Mouse (Mus musculus): ENCODE measurements at regions not wholly inside any gene's neighbourhood (a gene's known extent, or its start where the extent isn't known, plus 50 kb on each side); places are given as distances from the start of the nearest gene placed in this dataset.

DNA sequence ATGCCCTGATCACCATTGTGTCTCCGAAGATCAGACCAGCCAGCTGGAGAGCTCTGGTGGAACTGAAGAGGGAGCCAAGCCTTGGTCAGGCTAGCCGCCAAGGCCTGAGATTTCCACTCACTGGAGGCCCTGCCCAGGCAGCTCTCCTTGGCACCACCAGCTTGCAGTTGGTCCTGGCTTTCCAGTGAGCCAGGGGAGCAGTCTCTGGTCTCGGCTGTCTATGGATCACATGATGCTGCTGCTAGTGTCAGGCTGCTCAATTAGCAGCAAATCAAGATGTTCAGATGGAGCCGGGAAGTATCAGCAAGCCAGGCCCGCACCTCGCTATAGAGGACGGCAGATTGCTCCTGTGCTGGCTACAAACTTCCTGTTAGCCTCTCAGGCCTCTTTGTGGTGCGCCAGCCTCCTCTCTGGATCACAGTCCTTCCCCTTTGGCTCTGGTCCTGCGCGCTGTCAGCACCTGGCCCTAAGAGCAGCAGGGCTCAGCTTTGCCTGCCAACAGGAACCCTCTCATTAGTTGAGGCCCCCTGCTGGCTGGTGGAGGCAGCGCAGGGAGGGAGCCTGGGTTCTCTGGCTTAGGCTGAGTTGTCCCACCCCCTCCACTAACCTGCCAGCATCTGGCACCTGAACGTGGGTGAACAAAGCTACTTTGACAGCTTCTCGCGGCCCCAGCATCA lies 174.8 kb upstream of the Ntm start:
- DNase-seq (ENCODE audit: low spot score): peak; percentile 73
- peaks cover 25% of the 10 kb centered on the region for H3K27me3 ChIP-seq (ENCODE audit: low read depth, poor library complexity, severe bottlenecking)
- WGBS: 30% methylated on average over 14 of the region's 14 CpGs
- H3K27ac ChIP-seq (replicated peaks): peak overlapping the region; percentile 59
- no peaks in the 10 kb centered on the region for H3K36me3 ChIP-seq
- peaks cover 19% of the 10 kb centered on the region for H3K4me1 ChIP-seq
- H3K4me3 ChIP-seq: peak overlapping the region; percentile 18; the same call in 1 of the 2 replicates
- no peaks in the 10 kb centered on the region for H3K9me3 ChIP-seq (replicated peaks)

DNA sequence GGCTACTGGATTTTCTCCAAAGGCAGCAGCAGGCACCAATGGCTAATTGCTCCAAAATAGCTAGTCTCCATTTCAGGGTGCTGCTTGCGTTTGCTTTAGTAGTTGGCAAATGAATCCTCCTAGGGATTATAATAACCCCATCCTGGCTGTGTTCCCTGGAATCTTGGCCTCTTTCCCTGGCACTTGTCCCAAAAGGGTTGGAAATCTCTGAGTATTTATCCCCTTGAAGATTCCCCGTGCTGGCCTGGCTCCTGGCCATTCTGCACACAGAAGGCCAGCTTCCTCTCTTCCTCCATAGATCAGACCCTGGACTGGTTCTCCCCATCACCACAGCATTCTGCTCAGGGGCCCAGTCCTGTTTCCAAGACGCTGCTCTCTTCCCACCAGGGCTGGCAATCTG lies 177.2 kb upstream of the Ntm start:
- no peaks in the 10 kb centered on the region for H3K9me3 ChIP-seq (replicated peaks)
- H3K27me3 ChIP-seq (ENCODE audit: low read depth, poor library complexity, severe bottlenecking): peaks cover 22% of the 10 kb centered on the region
- H3K4me3 ChIP-seq: no peak overlapping the region
- no peak for DNase-seq (ENCODE audit: low spot score)
- 87% methylated on average over 3 of the region's 3 CpGs for WGBS
- peaks cover 9% of the 10 kb centered on the region for H3K4me1 ChIP-seq
- H3K27ac ChIP-seq (replicated peaks): no peak overlapping the region
- H3K36me3 ChIP-seq: no peaks in the 10 kb centered on the region

DNA sequence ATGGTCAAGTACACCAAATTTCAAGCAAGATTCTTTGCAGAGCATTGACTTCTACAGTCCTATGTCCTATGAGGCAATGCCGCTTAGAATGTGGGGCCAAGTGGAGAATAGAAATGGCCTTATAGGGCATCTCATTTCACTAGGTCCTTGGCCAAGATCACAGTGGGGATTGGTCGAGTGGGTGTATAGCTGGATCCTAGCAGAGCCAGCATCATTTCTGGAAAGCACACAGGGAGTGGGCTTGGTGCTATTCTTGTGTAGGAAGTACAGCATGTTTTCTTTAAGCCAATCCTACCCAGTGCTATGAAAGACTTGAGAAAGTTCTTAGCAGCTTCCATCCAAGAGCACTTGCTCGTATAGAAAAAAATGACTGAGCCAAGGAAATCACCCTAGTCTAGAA lies 178.2 kb upstream of the Ntm start:
- 86% methylated on average over 3 of the region's 3 CpGs for WGBS
- Histone ChIP-seq H3K4me1 (peaks cover 9% of the 10 kb centered on the region), H3K36me3 (no peaks in the 10 kb centered on the region), H3K27ac (replicated peaks) (no peak overlapping the region), H3K27me3 (ENCODE audit: low read depth, poor library complexity, severe bottlenecking) (peaks cover 19% of the 10 kb centered on the region), H3K4me3 (no peak overlapping the region), H3K9me3 (replicated peaks) (no peaks in the 10 kb centered on the region)
- no peak for DNase-seq (ENCODE audit: low spot score)

DNA sequence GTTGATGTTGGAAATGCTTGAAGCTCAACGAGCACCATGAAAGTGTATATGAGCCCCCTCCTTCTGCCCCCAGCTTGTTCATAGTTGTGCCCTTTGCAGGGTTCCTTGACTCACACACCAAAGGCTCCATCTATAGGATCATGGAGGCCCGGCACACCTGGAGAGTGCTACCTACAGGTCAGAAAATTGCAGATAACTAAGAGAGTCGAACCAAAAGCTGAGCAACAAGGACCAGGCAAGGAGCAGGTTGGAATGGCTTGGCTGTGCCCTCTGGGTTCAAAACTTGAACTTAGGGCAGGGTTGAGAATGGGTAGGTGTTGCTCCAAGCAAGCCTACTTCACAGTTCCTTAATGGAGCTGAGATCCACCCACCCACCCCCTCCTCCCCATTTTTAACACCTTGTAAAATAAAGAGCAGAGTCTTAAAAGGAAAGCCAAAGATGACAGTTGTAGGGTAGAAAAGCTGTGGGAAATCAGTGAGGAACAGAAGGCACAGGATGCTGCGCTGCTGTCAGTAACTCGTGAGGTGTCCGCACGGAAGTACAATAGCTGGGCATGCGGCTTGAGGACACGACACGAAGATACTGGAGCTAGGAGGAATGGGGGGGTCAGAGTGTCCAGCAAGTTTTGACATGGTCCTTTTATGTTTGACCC lies 180.0 kb upstream of the Ntm start:
- Histone ChIP-seq H3K27ac (replicated peaks) (no peak overlapping the region), H3K27me3 (ENCODE audit: low read depth, poor library complexity, severe bottlenecking) (peaks cover 9% of the 10 kb centered on the region; the same call in 1 of the 2 replicates), H3K4me3 (no peak overlapping the region), H3K36me3 (no peaks in the 10 kb centered on the region), H3K4me1 (peaks cover 3% of the 10 kb centered on the region), H3K9me3 (replicated peaks) (no peaks in the 10 kb centered on the region)
- WGBS: 92% methylated on average over 10 of the region's 10 CpGs
- no peak for DNase-seq (ENCODE audit: low spot score)

DNA sequence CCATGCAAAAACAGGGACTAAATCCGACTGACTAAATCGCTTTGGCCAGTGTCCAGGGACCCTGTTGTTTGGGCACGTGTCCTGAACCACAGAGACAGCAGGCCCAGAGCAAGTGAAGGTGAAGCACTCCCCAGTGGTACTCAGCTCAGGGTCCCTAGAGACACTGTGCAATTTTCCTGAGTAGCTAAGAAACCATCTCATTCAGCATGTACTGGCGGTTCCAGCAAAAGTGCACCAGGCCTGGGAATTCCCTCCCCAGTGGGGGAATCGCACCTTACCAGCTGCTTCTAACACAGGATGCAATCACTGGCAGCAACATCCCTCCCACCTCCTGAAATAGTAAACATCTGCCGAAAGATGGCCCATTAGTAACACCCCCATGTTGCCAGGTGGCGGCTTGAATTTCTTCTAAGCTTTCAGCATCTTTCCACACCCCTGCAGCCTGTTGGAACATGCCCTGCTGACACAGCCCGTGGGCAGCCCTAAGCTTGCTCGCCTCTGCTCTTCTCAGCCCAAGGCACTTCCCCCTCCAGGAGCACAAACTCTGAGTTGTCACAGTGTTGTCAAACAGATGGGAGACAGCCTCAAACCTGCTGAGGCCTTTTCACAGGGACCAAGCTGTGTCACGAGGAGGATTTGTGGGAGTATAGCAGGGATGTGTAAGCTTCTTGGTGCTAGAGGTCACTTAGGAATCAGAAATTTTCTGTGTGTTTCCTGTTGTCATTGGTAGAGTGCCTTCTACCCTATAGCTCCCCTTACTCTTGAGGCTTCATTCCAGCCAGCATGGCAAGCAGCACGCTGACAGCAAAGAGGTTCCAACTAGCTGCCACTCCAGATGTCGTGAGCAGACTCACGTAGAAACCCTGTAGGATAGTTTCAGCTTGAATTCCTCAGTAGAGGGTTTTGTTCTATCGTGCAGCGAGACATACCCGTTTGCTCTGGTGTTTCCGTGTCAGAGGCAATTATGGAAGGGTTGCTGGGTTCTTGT lies 186.8 kb upstream of the Ntm start:
- H3K27me3 ChIP-seq (ENCODE audit: low read depth, poor library complexity, severe bottlenecking): no peaks in the 10 kb centered on the region
- no peaks in the 10 kb centered on the region for H3K9me3 ChIP-seq (replicated peaks)
- no peak overlapping the region for H3K27ac ChIP-seq (replicated peaks)
- H3K36me3 ChIP-seq: no peaks in the 10 kb centered on the region
- WGBS: 64% methylated on average over 17 of the region's 17 CpGs
- no peak for DNase-seq (ENCODE audit: low spot score)
- H3K4me1 ChIP-seq: peaks cover 4% of the 10 kb centered on the region; the same call in 1 of the 2 replicates
- H3K4me3 ChIP-seq: no peak overlapping the region

DNA sequence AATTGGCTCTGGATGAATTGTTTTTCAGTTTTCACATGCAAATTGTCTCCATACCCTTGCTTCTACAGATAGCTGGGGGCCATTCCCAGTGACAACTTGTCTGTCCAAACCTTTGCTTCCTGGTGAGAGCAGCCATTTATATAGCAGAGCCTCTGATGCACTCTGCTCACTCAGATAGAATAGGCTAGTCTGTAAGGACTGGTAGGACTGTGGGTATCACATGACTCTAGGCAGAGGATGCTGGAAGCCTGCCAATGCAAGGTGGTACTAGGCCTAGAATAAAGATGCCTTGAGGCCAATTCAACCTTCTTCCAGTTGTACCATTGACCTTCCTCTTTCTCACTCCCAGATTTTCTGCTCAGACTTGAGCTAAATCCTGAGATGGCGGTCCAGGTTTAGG lies 188.2 kb upstream of the Ntm start:
- H3K9me3 ChIP-seq (replicated peaks): no peaks in the 10 kb centered on the region
- no peak overlapping the region for H3K27ac ChIP-seq (replicated peaks)
- DNase-seq (ENCODE audit: low spot score): no peak
- no peaks in the 10 kb centered on the region for H3K27me3 ChIP-seq (ENCODE audit: low read depth, poor library complexity, severe bottlenecking)
- 97% methylated on average over 1 of the region's 1 CpGs for WGBS
- no peak overlapping the region for H3K4me3 ChIP-seq
- H3K36me3 ChIP-seq: no peaks in the 10 kb centered on the region
- peaks cover 4% of the 10 kb centered on the region; the same call in 1 of the 2 replicates for H3K4me1 ChIP-seq

DNA sequence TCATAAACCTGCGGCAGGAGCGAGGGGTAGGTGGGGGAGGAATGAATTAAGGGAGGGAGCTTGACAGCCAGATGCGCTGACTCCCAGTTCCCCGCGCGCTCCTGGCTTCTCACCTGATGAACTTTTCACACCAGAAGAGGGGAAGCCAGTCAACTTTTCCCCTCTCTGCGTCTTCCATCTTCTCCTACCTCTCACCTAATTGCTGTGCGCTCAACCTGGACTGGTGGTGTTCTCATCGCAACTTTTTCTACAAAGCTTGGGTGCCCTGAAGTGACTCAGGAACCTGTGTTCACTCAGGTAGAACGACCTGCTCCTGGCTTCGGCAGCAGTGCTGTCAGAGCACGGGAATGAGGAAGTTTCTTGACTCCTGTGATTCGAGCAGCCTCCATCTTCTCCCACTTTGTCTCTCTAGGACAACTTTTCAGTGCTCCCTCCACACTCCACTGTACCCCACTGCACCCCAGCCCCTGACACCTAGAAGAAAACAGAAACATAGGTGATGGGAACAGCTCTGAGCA lies 203.4 kb upstream of the Ntm start:
- H3K4me3 ChIP-seq: no peak overlapping the region
- no peak for DNase-seq (ENCODE audit: low spot score)
- H3K36me3 ChIP-seq: no peaks in the 10 kb centered on the region
- H3K27me3 ChIP-seq (ENCODE audit: low read depth, poor library complexity, severe bottlenecking): no peaks in the 10 kb centered on the region
- peaks cover 12% of the 10 kb centered on the region for H3K4me1 ChIP-seq
- WGBS: 88% methylated on average over 13 of the region's 13 CpGs
- H3K9me3 ChIP-seq (replicated peaks): no peaks in the 10 kb centered on the region
- H3K27ac ChIP-seq (replicated peaks): no peak overlapping the region

DNA sequence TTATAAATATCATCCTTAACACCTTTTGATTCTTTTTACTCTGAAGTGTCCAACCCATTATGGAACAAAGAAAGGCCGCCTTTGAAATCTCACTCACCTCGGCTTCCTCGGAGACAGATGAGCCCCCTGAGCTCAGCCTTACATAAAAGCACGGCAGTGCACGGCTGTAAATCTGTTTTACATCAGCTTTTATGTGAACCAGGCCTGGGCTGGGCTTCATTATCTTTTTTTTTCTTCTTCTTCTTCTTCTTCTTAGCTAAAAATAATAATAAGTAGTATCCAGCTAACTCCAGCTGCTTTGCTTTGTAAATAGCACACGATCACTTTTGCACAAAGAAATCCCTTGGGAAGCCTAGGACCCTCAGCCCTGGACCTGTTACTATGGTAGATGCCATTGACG lies 204.3 kb upstream of the Ntm start:
- Histone ChIP-seq H3K27me3 (ENCODE audit: low read depth, poor library complexity, severe bottlenecking) (no peaks in the 10 kb centered on the region), H3K4me1 (peaks cover 12% of the 10 kb centered on the region), H3K4me3 (no peak overlapping the region), H3K27ac (replicated peaks) (no peak overlapping the region), H3K36me3 (no peaks in the 10 kb centered on the region), H3K9me3 (replicated peaks) (no peaks in the 10 kb centered on the region)
- 40% methylated on average over 7 of the region's 7 CpGs for WGBS
- no peak for DNase-seq (ENCODE audit: low spot score)

DNA sequence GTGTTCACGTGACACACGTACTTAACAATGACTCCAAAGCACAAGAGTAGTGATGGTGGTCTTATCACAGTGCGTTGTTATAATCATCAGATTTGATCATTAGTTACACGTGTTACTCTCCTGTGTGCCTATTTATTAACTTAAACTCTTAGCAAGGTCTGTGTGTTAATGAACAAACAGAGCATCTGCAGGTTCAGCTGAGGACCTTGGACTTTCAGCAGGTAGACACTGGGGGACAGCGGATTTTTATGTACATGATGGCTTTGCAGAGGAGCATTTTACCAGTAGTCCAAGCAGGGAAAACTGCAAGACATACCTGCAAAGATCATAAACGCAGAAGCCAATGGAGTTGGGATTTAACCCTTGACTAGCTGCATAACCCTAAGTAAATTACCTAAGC lies 211.7 kb upstream of the Ntm start:
- H3K36me3 ChIP-seq: no peaks in the 10 kb centered on the region
- H3K4me1 ChIP-seq: no peaks in the 10 kb centered on the region
- H3K4me3 ChIP-seq: no peak overlapping the region
- H3K27me3 ChIP-seq (ENCODE audit: low read depth, poor library complexity, severe bottlenecking): no peaks in the 10 kb centered on the region
- H3K9me3 ChIP-seq (replicated peaks): no peaks in the 10 kb centered on the region
- H3K27ac ChIP-seq (replicated peaks): no peak overlapping the region
- DNase-seq (ENCODE audit: low spot score): no peak
- 90% methylated on average over 6 of the region's 6 CpGs for WGBS

DNA sequence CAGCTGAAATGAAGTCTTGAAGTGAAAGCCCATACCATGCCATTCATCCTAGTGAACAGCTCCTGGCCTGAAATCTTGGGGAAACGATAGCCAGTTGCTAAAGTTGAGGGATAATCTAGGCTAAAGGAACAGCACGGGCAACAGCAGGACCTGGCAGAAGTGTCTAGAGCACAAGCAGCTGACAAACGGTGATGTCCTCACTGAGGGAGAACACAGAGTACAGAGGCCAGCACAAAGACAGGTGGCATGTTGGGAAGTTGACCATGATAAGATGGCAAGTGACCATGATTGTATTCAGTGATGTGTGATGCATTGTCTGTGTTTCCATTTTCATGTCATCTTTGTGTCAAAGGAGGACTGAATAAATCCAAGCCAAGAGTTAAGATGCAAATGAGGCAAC lies 212.4 kb upstream of the Ntm start:
- no peaks in the 10 kb centered on the region for H3K4me1 ChIP-seq
- WGBS: 79% methylated on average over 3 of the region's 3 CpGs
- no peaks in the 10 kb centered on the region for H3K36me3 ChIP-seq
- H3K27ac ChIP-seq (replicated peaks): no peak overlapping the region
- H3K27me3 ChIP-seq (ENCODE audit: low read depth, poor library complexity, severe bottlenecking): no peaks in the 10 kb centered on the region
- no peak overlapping the region for H3K4me3 ChIP-seq
- DNase-seq (ENCODE audit: low spot score): no peak
- H3K9me3 ChIP-seq (replicated peaks): no peaks in the 10 kb centered on the region

DNA sequence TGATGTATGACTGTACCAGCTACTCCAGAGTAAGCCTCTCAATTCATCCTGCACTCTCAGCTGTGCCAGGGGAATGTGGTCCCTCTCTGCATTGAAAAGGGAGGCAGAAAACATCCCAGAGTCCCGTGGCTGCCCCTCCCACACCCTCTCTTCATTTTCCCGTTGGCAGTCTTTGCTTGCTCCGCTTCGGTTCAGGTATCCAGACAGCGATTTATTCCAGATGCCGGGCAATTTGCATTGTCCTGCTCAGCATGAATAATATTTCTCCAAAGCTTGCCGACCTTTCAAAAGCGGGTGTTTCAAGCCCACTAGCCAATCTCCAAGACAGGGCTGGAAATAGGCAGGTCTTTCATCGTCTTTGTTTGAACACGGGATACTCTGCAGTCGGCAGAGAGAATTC lies 220.5 kb upstream of the Ntm start:
- Histone ChIP-seq H3K36me3 (no peaks in the 10 kb centered on the region), H3K27me3 (ENCODE audit: low read depth, poor library complexity, severe bottlenecking) (no peaks in the 10 kb centered on the region), H3K27ac (replicated peaks) (no peak overlapping the region), H3K4me1 (peaks cover 7% of the 10 kb centered on the region; the same call in 1 of the 2 replicates), H3K4me3 (no peak overlapping the region), H3K9me3 (replicated peaks) (no peaks in the 10 kb centered on the region)
- WGBS: 89% methylated on average over 11 of the region's 11 CpGs
- no peak for DNase-seq (ENCODE audit: low spot score)

DNA sequence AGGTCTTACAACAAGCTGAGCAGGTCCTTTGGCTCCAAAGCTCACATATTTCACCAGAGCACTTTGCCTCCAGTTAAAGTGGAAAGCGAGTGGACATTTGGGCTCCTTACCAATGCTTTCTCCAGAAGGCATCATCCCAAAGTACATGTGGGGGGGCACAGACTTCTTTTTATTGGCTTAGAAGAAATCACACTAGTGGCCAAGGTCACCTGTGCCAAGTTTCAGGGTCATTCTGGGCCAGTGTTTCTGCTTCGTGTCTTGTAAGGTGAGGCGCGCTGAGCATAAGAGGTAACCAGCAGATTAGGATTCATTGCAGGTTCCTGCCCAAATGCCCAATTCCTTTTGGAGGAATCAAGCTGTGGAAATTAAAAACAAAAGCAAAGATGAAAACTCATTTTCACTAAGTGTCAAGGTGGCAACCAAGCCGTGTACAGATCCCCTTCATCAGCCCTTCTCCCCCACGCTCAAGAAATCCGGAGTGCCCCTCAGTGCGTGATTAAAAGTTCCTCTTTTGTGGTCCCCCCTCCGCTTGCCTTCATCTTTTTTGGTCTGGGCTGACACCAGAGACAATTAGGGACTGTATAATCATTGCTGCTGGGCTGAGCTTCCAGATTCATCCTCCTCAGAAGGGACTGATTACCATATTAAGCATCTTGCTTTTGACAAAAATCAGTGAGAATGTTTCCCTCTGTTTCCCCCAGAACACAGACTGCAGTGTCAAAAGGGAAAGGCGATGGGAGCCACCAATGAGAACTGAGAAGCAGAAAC lies 222.2 kb upstream of the Ntm start:
- no peak for DNase-seq (ENCODE audit: low spot score)
- 87% methylated on average over 10 of the region's 10 CpGs for WGBS
- H3K27me3 ChIP-seq (ENCODE audit: low read depth, poor library complexity, severe bottlenecking): no peaks in the 10 kb centered on the region
- H3K9me3 ChIP-seq (replicated peaks): no peaks in the 10 kb centered on the region
- no peak overlapping the region for H3K27ac ChIP-seq (replicated peaks)
- no peaks in the 10 kb centered on the region for H3K36me3 ChIP-seq
- H3K4me1 ChIP-seq: peaks cover 7% of the 10 kb centered on the region; the same call in 1 of the 2 replicates
- H3K4me3 ChIP-seq: no peak overlapping the region
